Mouse (Mus musculus): ENCODE measurements around the gene Kidins220. TPM values are rescaled to one million over a fixed set of nuclear protein-coding genes. Genes with fewer than 3 reads are reported as not detected.
A peak's percentile ranks its signal among the peaks of the same experiment; 100 is the strongest.

The Kidins220 gene
- total and polyA plus RNA-seq, 3 experiments, result 41.6 to 68.4 (median 68.4) TPM

DNA sequence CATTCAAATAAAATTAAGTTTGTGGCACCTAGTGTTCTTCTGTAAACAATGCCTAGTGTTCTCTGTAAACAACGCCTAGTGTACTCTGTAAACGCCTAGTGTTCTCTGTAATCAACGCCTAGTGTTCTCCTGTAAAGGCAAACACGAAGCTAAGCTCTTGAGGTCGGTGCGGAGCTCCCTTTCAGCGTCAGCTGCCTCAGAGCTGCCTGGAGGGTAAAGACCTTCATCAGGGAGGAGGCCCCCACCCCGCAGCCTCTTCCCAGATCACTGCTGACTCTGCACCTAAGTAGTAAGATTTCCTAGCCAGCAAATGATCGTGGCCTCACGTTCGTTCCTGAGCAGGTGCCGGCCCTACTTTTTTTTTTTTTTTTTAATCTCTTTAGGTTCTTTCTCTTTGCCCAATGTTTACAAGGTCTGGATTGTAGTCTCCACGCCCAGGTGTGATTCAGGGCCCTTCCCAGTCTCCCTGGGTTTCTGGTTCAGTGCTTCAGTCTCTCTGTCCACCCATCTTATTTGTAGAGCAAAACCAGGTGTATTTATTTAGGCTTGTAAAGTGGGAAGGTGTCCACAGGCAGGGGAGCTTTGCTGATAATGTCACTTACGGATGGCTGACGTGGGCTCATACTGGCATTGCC is 37.1 kb downstream of the Kidins220 start:
- no peak for TF ChIP-seq EP300 (IDR thresholded peaks at IDR 0.05; ENCODE audit: insufficient read depth, low read depth, low read length)
- no peak for TF ChIP-seq POLR2A (IDR thresholded peaks at IDR 0.05; ENCODE audit: insufficient read depth, low read depth, low read length)
- no peak for TF ChIP-seq CTCF (IDR thresholded peaks at IDR 0.05)
- H3K36me3 ChIP-seq (ENCODE audit: control insufficient read depth, insufficient read depth, low read length), result peaks cover 9% of the 10 kb centered on the region
- 78% methylated on average over 15 of the region's 15 CpGs for WGBS

DNA sequence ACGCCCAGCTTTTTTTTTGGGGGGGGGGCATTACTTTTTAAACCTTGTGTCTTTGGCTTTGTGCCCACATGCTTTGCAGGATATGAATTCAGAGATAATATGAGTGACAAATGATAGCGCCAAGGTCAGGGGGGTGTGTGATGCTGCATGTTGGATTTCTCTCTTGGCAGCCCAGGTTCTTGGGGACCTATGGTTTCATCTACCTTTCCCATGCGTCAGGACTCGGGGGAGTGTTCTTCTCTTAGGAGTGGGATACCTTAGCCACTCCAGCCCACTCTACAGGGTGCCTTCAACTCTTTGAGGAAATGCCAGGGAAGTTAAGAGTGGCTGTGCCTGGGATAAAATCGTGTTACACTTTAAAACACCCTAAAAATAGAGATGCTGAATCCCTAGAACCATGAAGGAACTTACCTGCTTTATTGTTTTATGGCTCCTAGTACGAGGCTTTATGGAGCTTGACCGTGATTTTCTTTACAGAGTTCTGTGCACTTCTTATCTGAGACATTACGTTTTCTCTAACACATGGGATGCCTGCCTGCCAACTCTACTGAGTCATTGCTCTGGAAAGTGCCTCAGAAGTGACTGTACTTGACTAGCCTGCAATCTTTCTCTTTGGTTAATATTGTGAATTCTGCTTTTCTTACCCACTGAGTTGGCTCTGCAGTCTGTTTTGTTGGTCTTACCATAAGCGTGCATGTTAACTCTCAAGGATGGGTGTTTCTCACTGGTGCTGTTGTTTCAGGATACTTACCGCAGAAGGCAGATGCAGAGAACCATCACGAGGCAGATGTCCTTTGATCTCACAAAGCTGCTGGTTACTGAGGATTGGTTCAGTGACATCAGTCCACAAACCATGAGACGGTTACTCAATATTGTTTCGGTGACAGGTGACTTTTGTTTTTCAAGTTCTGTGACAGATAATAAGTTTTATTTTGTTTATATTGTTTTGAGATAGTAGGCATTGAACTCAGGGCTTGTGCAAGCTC is 38.1 kb downstream of the Kidins220 start:
- Histone ChIP-seq H3K4me3 (no peak overlapping the region), H3K27me3 (ENCODE audit: control insufficient read depth, insufficient read depth, low read length) (no peaks in the 10 kb centered on the region), H3K27ac (peak overlapping the region; percentile 26), H3K36me3 (ENCODE audit: control insufficient read depth, insufficient read depth, low read length) (peaks cover 15% of the 10 kb centered on the region), H3K79me2 (replicated peaks; ENCODE audit: control insufficient read depth, insufficient read depth, low read length) (no peaks in the 10 kb centered on the region), H3K4me1 (ENCODE audit: control insufficient read depth, insufficient read depth, low read length) (peaks cover 2% of the 10 kb centered on the region; the same call in 1 of the 2 replicates), H3K9ac (ENCODE audit: low read depth, low read length) (no peak overlapping the region)
- peak in 1 of 2 experiments; percentile 46 for DNase-seq
- WGBS, result 60% methylated on average over 13 of the region's 13 CpGs
- TF ChIP-seq EP300 (IDR thresholded peaks at IDR 0.05; ENCODE audit: insufficient read depth, low read depth, low read length) (no peak), POLR2A (IDR thresholded peaks at IDR 0.05; ENCODE audit: insufficient read depth, low read depth, low read length) (no peak), CTCF (IDR thresholded peaks at IDR 0.05) (no peak)
- intact Hi-C loops (cut with DNase I), result no loop called here

More for the DNA sequence above, 37.1 kb downstream of the Kidins220 start:
- intact Hi-C loops (cut with DNase I), result no loop called here
- Histone ChIP-seq H3K27me3 (ENCODE audit: control insufficient read depth, insufficient read depth, low read length) (no peaks in the 10 kb centered on the region), H3K79me2 (replicated peaks; ENCODE audit: control insufficient read depth, insufficient read depth, low read length) (no peaks in the 10 kb centered on the region), H3K4me1 (ENCODE audit: control insufficient read depth, insufficient read depth, low read length) (peaks cover 2% of the 10 kb centered on the region; the same call in 1 of the 2 replicates), H3K9ac (ENCODE audit: low read depth, low read length) (no peak overlapping the region), H3K27ac (no peak overlapping the region), H3K4me3 (no peak overlapping the region)
- no peak for DNase-seq

DNA sequence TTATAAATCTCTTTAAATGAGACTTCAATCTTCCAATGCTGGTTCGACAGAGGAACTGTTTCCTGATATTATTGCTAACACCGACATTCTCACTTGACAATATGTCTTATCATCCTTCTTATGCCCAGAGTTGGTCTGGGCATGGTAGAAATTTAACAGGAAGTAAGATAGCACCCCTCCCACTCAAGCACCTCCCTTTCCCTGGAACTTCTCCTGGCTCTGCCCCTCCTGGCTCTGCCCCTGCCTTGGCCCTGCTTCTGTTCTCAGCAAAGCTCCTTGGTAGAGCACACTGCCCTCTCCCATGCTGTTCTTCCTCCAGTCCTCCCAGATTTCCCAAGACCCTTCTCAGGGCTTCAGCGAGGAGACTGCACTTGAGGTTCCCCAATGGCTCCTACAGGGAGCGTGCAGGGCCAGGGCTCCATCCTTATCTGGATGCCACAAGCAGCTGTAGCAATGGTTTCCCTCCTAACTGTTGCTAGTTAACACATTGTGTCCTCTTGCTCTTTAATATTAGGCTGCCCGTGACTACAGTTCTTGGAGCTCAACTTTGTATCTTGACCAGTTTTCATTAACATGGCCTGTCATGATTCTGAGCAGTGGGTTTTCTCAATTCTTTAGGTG is 39.7 kb downstream of the Kidins220 start:
- peaks cover 15% of the 10 kb centered on the region for H3K36me3 ChIP-seq (ENCODE audit: control insufficient read depth, insufficient read depth, low read length)
- no peaks in the 10 kb centered on the region for H3K27me3 ChIP-seq (ENCODE audit: control insufficient read depth, insufficient read depth, low read length)
- intact Hi-C loops (cut with DNase I), result no loop called here
- H3K4me1 ChIP-seq (ENCODE audit: control insufficient read depth, insufficient read depth, low read length), result peaks cover 2% of the 10 kb centered on the region; the same call in 1 of the 2 replicates
- 73% methylated on average over 5 of the region's 5 CpGs for WGBS
- H3K79me2 ChIP-seq (replicated peaks; ENCODE audit: control insufficient read depth, insufficient read depth, low read length), result no peaks in the 10 kb centered on the region
- DNase-seq, result no peak
- H3K9ac ChIP-seq (ENCODE audit: low read depth, low read length), result no peak overlapping the region
- no peak overlapping the region for H3K4me3 ChIP-seq
- H3K27ac ChIP-seq, result no peak overlapping the region
- TF ChIP-seq EP300 (IDR thresholded peaks at IDR 0.05; ENCODE audit: insufficient read depth, low read depth, low read length) (no peak), POLR2A (IDR thresholded peaks at IDR 0.05; ENCODE audit: insufficient read depth, low read depth, low read length) (no peak), CTCF (IDR thresholded peaks at IDR 0.05) (no peak)

DNA sequence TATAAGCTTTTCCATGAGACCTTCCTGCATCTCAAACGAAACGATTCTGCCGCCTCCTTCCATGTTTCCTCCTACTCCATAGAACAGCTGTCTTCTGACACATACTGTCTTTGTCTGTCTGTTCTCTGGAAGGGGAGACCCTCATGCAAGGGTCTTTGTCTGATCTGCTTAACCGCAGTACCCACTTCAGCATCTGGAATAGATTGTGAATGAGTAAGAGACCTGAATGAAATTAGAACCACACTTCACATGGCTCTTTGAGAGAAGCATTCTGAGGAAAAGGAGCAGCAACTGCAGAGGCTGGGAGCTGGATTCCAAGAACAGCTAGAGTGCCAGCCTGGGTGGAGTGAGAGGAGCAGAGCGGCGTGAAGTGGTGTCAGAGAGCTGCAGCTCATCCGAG is 40.2 kb downstream of the Kidins220 start:
- intact Hi-C loops (cut with DNase I), result no loop called here
- WGBS, result 96% methylated on average over 7 of the region's 7 CpGs

DNA sequence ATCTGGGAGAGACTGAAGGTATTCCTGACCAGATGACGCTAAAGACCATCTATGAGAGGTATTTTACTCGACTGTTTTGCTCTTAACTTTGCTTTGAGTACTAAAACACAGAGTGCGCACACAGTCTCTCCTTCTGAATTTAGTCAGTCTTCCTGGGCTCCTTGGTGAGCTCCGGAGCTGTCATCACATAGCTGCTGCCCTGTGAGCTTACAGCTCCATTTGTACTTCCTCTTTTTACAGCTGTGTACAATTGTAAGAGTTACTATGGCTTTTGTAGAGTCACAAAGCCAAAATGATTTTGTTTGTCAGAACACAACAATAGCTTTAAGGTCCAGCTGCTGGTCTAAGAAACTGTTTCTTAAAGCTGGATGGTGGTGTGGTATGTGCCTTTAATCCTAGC is 42.3 kb downstream of the Kidins220 start:
- WGBS, result 65% methylated on average over 4 of the region's 4 CpGs
- DNase-seq, result no peak
- peaks cover 2% of the 10 kb centered on the region; the same call in 1 of the 2 replicates for H3K4me1 ChIP-seq (ENCODE audit: control insufficient read depth, insufficient read depth, low read length)
- TF ChIP-seq CTCF (IDR thresholded peaks at IDR 0.05), result no peak
- TF ChIP-seq EP300 (IDR thresholded peaks at IDR 0.05; ENCODE audit: insufficient read depth, low read depth, low read length), result no peak
- no peak for TF ChIP-seq POLR2A (IDR thresholded peaks at IDR 0.05; ENCODE audit: insufficient read depth, low read depth, low read length)
- H3K27me3 ChIP-seq (ENCODE audit: control insufficient read depth, insufficient read depth, low read length), result no peaks in the 10 kb centered on the region
- no peak overlapping the region for H3K4me3 ChIP-seq
- intact Hi-C loops (cut with DNase I), result no loop called here
- no peak overlapping the region for H3K9ac ChIP-seq (ENCODE audit: low read depth, low read length)
- no peak overlapping the region; the same call in 1 of the 2 replicates for H3K27ac ChIP-seq
- H3K79me2 ChIP-seq (replicated peaks; ENCODE audit: control insufficient read depth, insufficient read depth, low read length), result no peaks in the 10 kb centered on the region
- peaks cover 15% of the 10 kb centered on the region for H3K36me3 ChIP-seq (ENCODE audit: control insufficient read depth, insufficient read depth, low read length)

More for the DNA sequence above, 40.2 kb downstream of the Kidins220 start:
- Histone ChIP-seq H3K27ac (no peak overlapping the region), H3K36me3 (ENCODE audit: control insufficient read depth, insufficient read depth, low read length) (peaks cover 15% of the 10 kb centered on the region), H3K4me1 (ENCODE audit: control insufficient read depth, insufficient read depth, low read length) (peaks cover 2% of the 10 kb centered on the region; the same call in 1 of the 2 replicates), H3K79me2 (replicated peaks; ENCODE audit: control insufficient read depth, insufficient read depth, low read length) (no peaks in the 10 kb centered on the region), H3K27me3 (ENCODE audit: control insufficient read depth, insufficient read depth, low read length) (no peaks in the 10 kb centered on the region), H3K9ac (ENCODE audit: low read depth, low read length) (no peak overlapping the region), H3K4me3 (no peak overlapping the region)
- no peak for TF ChIP-seq CTCF (IDR thresholded peaks at IDR 0.05)
- TF ChIP-seq POLR2A (IDR thresholded peaks at IDR 0.05; ENCODE audit: insufficient read depth, low read depth, low read length), result no peak
- no peak for TF ChIP-seq EP300 (IDR thresholded peaks at IDR 0.05; ENCODE audit: insufficient read depth, low read depth, low read length)
- DNase-seq, result no peak
